Mouse (Mus musculus) hindbrain, embryonic 14.5 days (tissue): ENCODE measurements around the gene Slc48a1. TPM values are rescaled to one million over a fixed set of nuclear protein-coding genes. Genes with fewer than 3 reads are reported as not detected.

Source experiments
- ATAC-seq: fragments of 200-750 bp; cut with Nextera tagmentation; 2 replicates; pipeline ENCODE4 v1.8.0; 2017; ENCODE audit warnings: moderate number of reproducible peaks, mild to moderate bottlenecking, moderate TSS enrichment, moderate library complexity; ENCODE audit not compliant: low FRiP score
- DNase-seq: peaks from one replicate; pipeline ENCODE4 v3.0.0-alpha.2; 2015; ENCODE audit warnings: low spot score
- H3K27ac ChIP-seq: fragments of 300-500 bp; sonication (generic); 2 replicates; pipeline ENCODE4 v1.5.1; 2014; ENCODE audit warnings: mild to moderate bottlenecking, moderate library complexity
- H3K27me3 ChIP-seq: fragments of 300-500 bp; sonication (generic); 2 replicates; pipeline ENCODE4 v1.6.1; 2014; ENCODE audit warnings: mild to moderate bottlenecking, low read length, mixed read lengths; ENCODE audit not compliant: control insufficient read depth, insufficient read depth
- H3K36me3 ChIP-seq: fragments of 300-500 bp; sonication (generic); replicated peaks from 2 replicates; pipeline ENCODE4 v1.6.1; 2014; ENCODE audit not compliant: control insufficient read depth, insufficient read depth
- H3K4me1 ChIP-seq: fragments of 300-500 bp; sonication (generic); replicated peaks from 2 replicates; pipeline ENCODE4 v1.6.1; 2014; ENCODE audit warnings: antibody characterized with exemption, low read length, mixed read lengths; ENCODE audit not compliant: control insufficient read depth, insufficient read depth
- H3K4me2 ChIP-seq: fragments of 300-500 bp; sonication (generic); replicated peaks from 2 replicates; pipeline ENCODE4 v1.6.1; 2014; ENCODE audit warnings: mild to moderate bottlenecking, moderate library complexity
- H3K4me3 ChIP-seq: fragments of 300-500 bp; sonication (generic); replicated peaks from 2 replicates; pipeline ENCODE4 v1.5.1; 2014; ENCODE audit warnings: mild to moderate bottlenecking, low read length
- H3K9ac ChIP-seq: fragments of 300-500 bp; sonication (generic); 2 replicates; pipeline ENCODE4 v1.6.1; 2014
- H3K9me3 ChIP-seq: fragments of 300-500 bp; sonication (generic); 2 replicates; pipeline ENCODE4 v1.6.1; 2016; ENCODE audit warnings: low read length; ENCODE audit not compliant: control insufficient read depth
- WGBS: fragments of 180-500 bp; shearing (Covaris S2); extraction: QIAGEN DNeasy Blood & Tissue Kit; methylation state at CpG from one replicate; pipeline ENCODE4 v1.1.7; 2014; 5-methylcytosine and 5-hydroxymethylcytosine counted together
- polyA plus RNA-seq: library from polyadenylated mRNA; unstranded; fragments of >200 nt; fragmentation: Nextera tagmentation; extraction: Ambion mirVana; gene quantifications from 2 replicates; pipeline ENCODE4 v1.2.1, GENCODE M21; 2014

Slc48a1 gene
- polyA plus RNA-seq: 92.6 and 101 TPM in 2 replicates

DNA sequence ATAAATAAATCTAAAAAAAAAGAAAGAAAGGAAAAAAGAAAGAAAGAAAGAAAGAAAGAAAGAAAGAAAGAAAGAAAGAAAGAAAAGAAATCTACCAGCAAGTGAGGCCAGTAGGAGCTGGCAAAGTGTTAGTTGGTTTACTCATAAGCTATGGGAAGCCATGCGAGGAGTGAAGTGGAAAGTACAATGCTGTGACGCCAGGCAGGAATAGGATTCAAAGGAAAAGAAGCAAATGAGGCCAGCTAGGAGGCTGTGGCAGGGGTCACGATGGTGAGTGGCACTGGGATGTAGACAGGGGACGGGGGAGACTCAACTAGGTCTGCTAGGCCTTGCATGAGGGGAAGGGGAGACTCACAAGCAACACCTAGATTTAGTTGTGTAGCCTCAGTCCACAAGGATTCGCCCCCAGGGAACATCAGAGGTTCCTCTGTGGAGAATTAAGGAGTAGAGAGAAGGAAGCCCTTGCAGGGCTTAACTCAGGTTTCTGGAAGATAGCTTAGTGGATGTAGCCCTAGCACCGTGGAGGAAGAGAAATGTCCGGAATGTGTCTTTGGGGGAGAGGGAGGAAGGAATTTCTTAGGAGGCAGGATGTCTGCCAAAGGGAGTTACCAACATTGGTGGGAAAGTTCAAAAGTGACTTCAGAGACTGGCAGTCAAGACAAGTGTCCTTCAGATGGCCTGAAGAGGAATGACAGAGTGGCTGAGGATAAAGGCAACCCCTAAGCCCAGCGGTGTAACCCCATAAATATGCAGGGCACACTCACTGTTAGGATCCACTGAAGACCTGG is at the start of gene Slc48a1:
Gene Slc48a1 (plus strand): TSS at position 210 of the 788 bp plus-strand sequence.
- ATAC-seq: no peak

GRCm38 (mm10) chr15:97728804-97729203 is 49.5 kb upstream of the Slc48a1 start:
- no peaks in the 10 kb centered on the region for H3K27me3 ChIP-seq
- no peak for DNase-seq
- no peaks in the 10 kb centered on the region for H3K4me1 ChIP-seq
- no peaks in the 10 kb centered on the region for H3K36me3 ChIP-seq
- WGBS: 64% methylated on average over 7 of the region's 7 CpGs
- no peak overlapping the region for H3K4me3 ChIP-seq
- H3K4me2 ChIP-seq: no peak overlapping the region
- H3K9me3 ChIP-seq: no peaks in the 10 kb centered on the region
- no peak overlapping the region for H3K27ac ChIP-seq
- no peak overlapping the region for H3K9ac ChIP-seq
- no peak for ATAC-seq

More for the DNA sequence above, at the start of gene Slc48a1:
- H3K36me3 ChIP-seq: no peaks in the 10 kb centered on the region
- no peak within 1 kb of the TSS for H3K27ac ChIP-seq
- H3K27me3 ChIP-seq: peaks cover 8% of the 10 kb centered on the region; the same call in 1 of the 2 replicates
- peaks cover 11% of the 10 kb centered on the region; the same call in 1 of the 2 replicates for H3K4me1 ChIP-seq
- no peak within 1 kb of the TSS for H3K4me2 ChIP-seq
- 73% methylated on average over 8 of the region's 8 CpGs for WGBS
- DNase-seq: no peak
- no peaks in the 10 kb centered on the region for H3K9me3 ChIP-seq
- H3K9ac ChIP-seq: no peak within 1 kb of the TSS
- H3K4me3 ChIP-seq: no peak within 1 kb of the TSS

GRCm38 (mm10) chr15:97730365-97730764 is 48.0 kb upstream of the Slc48a1 start:
- ATAC-seq (no peak), DNase-seq (no peak)
- WGBS: 68% methylated on average over 6 of the region's 6 CpGs
- H3K4me2 ChIP-seq: no peak overlapping the region
- H3K27me3 ChIP-seq: no peaks in the 10 kb centered on the region
- no peaks in the 10 kb centered on the region for H3K9me3 ChIP-seq
- H3K27ac ChIP-seq: no peak overlapping the region
- no peak overlapping the region for H3K4me3 ChIP-seq
- no peak overlapping the region for H3K9ac ChIP-seq
- H3K4me1 ChIP-seq: no peaks in the 10 kb centered on the region
- no peaks in the 10 kb centered on the region for H3K36me3 ChIP-seq

DNA sequence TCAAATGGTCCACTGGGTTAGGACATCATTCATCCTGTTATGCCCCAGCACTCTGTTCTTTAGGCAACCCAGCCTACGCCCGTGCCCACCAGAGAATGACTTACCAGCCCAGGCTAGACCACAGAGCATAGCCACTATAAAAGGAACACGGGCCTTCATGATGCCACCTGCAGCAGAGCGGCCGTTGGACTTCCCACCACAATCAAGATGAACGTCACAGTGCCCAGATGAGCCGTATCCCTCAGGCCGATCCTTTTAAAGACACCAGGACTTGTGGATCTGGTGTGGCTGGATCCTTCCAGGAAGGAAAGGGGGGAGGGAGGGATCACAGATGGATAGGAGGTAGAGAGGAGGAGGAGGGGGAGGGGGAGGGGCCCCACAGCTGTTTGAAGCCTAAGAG is 47.2 kb upstream of the Slc48a1 start, which contains the start of gene Endou:
Gene Endou (minus strand): TSS at position 229 of the 400 bp plus-strand sequence.
- H3K36me3 ChIP-seq: no peaks in the 10 kb centered on the region
- H3K9me3 ChIP-seq: no peaks in the 10 kb centered on the region
- DNase-seq: no peak
- H3K4me3 ChIP-seq: no peak within 1 kb of the TSS
- no peak within 1 kb of the TSS for H3K27ac ChIP-seq
- WGBS: 91% methylated on average over 8 of the region's 8 CpGs
- H3K9ac ChIP-seq: no peak within 1 kb of the TSS
- H3K27me3 ChIP-seq: no peaks in the 10 kb centered on the region
- no peak within 1 kb of the TSS for H3K4me2 ChIP-seq
- ATAC-seq: no peak
- no peaks in the 10 kb centered on the region for H3K4me1 ChIP-seq

GRCm38 (mm10) chr15:97731988-97732387 is 46.3 kb upstream of the Slc48a1 start:
- Histone ChIP-seq H3K9ac (no peak overlapping the region), H3K27me3 (no peaks in the 10 kb centered on the region), H3K4me2 (no peak overlapping the region), H3K27ac (no peak overlapping the region), H3K9me3 (no peaks in the 10 kb centered on the region), H3K4me1 (no peaks in the 10 kb centered on the region), H3K4me3 (no peak overlapping the region), H3K36me3 (no peaks in the 10 kb centered on the region)
- DNase-seq: no peak
- whole genome bisulfite sequencing: 90% methylated on average over 11 of the region's 11 CpGs
- ATAC-seq: no peak

DNA sequence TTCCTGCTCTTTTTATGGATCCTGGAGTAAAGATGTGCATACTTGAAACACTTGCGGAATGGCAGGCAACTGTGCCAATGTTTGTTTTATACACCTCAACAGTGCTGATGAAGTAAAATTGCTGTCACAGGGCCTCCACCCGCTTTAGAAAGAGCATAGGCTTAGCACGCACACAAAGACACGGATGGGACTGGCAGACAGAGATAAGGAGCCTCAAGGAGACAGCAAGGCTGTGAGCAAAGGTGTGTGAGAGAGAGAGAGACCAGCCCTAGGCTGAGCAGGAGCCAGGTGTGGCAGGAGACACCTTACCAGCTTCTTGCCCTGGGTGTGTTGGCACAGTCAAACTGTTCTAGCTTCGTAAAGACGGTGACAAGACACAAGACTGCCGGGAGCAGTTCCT is 39.4 kb upstream of the Slc48a1 start:
- WGBS: 93% methylated on average over 7 of the region's 7 CpGs
- no peak overlapping the region for H3K9ac ChIP-seq
- no peak overlapping the region for H3K4me2 ChIP-seq
- no peaks in the 10 kb centered on the region for H3K9me3 ChIP-seq
- H3K4me1 ChIP-seq: 0 out of 2 replicates have a peak, but pooled peaks cover 5% of the 10 kb centered on the region
- H3K27ac ChIP-seq: no peak overlapping the region
- no peaks in the 10 kb centered on the region for H3K27me3 ChIP-seq
- no peaks in the 10 kb centered on the region for H3K36me3 ChIP-seq
- ATAC-seq (no peak), DNase-seq (no peak)
- H3K4me3 ChIP-seq: no peak overlapping the region

- ATAC-seq: no peak
- no peak overlapping the region for H3K27ac ChIP-seq
- no peak overlapping the region for H3K4me2 ChIP-seq
- DNase-seq: no peak
- H3K27me3 ChIP-seq: no peaks in the 10 kb centered on the region
- no peaks in the 10 kb centered on the region for H3K36me3 ChIP-seq
- H3K9me3 ChIP-seq: no peaks in the 10 kb centered on the region
- no peak overlapping the region for H3K4me3 ChIP-seq
- WGBS: 90% methylated on average over 9 of the region's 9 CpGs
- H3K9ac ChIP-seq: no peak overlapping the region
- peaks cover 12% of the 10 kb centered on the region; the same call in 1 of the 2 replicates for H3K4me1 ChIP-seq
Measured at GRCm38 (mm10) chr15:97740283-97740732, 38.0 kb upstream of the Slc48a1 start.

DNA sequence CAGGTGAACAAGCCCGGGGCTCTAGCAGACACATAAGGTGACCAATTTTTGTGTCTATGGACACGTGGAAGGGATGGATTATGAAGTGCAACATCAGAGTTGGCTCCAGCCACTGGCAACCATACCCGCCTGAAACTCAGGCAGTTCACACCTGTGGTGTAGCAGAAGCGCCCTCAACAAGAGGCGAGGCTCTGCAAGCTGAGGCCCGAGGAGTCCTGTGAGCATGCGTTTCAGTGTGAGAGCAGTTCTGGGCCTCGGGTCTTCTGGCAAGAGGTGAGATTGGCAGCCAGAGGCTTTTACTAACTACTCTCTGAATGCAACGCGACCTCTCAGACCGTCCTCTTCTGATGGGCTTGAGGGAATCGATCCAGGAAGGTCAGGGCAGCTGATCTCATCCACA is 36.7 kb upstream of the Slc48a1 start:
- H3K27me3 ChIP-seq: no peaks in the 10 kb centered on the region
- H3K4me1 ChIP-seq: peaks cover 15% of the 10 kb centered on the region; the same call in 1 of the 2 replicates
- H3K4me2 ChIP-seq: no peak overlapping the region
- ATAC-seq (no peak), DNase-seq (no peak)
- no peaks in the 10 kb centered on the region for H3K36me3 ChIP-seq
- H3K27ac ChIP-seq: no peak overlapping the region
- 83% methylated on average over 12 of the region's 12 CpGs for WGBS
- no peaks in the 10 kb centered on the region for H3K9me3 ChIP-seq
- no peak overlapping the region for H3K4me3 ChIP-seq
- H3K9ac ChIP-seq: no peak overlapping the region

DNA sequence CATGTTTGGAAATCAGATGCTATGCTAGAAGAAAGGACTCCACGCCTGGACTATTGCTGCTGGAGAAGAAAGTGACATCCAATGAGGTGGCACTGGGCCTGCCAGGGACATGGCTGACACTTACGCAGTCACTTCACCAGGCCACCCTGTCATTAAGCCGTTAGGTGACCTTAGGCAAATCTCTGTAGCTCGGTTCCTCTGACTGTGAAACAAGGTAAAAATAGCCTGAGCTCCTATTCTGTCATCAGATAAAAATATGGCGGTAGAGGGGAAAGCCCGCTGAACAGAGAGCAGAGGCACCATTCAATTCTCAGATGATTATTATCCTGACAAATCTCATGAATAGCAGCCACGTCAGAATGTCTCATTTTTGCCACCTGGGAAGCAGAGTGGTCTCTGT is 36.2 kb upstream of the Slc48a1 start:
- WGBS: 66% methylated on average over 7 of the region's 7 CpGs
- H3K4me3 ChIP-seq: no peak overlapping the region
- DNase-seq: no peak
- peaks cover 15% of the 10 kb centered on the region; the same call in 1 of the 2 replicates for H3K4me1 ChIP-seq
- H3K9me3 ChIP-seq: no peaks in the 10 kb centered on the region
- ATAC-seq: no peak
- H3K27me3 ChIP-seq: no peaks in the 10 kb centered on the region
- H3K27ac ChIP-seq: peak overlapping the region; percentile 32; the same call in 1 of the 2 replicates
- no peak overlapping the region for H3K9ac ChIP-seq
- no peaks in the 10 kb centered on the region for H3K36me3 ChIP-seq
- H3K4me2 ChIP-seq: no peak overlapping the region
